Mouse (Mus musculus) neural tube, embryonic 14.5 days (tissue): Measurements from ENCODE around the gene Siah1a. TPM values are rescaled to one million over a fixed set of nuclear protein-coding genes. Genes with fewer than 3 reads are reported as not detected.
A peak's percentile ranks its signal among the peaks of the same experiment; 100 is the strongest.

ENCODE experiments used
- ATAC-seq: fragments of 200-750 bp; cut with Nextera tagmentation; 2 replicates; pipeline ENCODE4 v1.8.0; 2017; ENCODE audit warnings: low read depth, mild to moderate bottlenecking, moderate TSS enrichment, moderate library complexity
- H3K27ac ChIP-seq: fragments of 300-500 bp; sonication (generic); 2 replicates; pipeline ENCODE4 v1.5.1; 2014; ENCODE audit warnings: low read depth, mild to moderate bottlenecking, control low read depth, low read length, moderate library complexity, mixed read lengths
- H3K27me3 ChIP-seq: fragments of 300-500 bp; sonication (generic); 2 replicates; pipeline ENCODE4 v1.6.1; 2014; ENCODE audit warnings: low read length; ENCODE audit not compliant: control insufficient read depth, insufficient read depth
- H3K36me3 ChIP-seq: fragments of 300-500 bp; sonication (generic); 2 replicates; pipeline ENCODE4 v1.6.1; 2014; ENCODE audit warnings: low read length, mixed read lengths; ENCODE audit not compliant: control insufficient read depth, insufficient read depth
- H3K4me1 ChIP-seq: fragments of 300-500 bp; sonication (generic); 2 replicates; pipeline ENCODE4 v1.6.1; 2014; ENCODE audit warnings: low read length; ENCODE audit not compliant: control insufficient read depth, insufficient read depth
- H3K4me2 ChIP-seq: fragments of 300-500 bp; sonication (generic); 2 replicates; pipeline ENCODE4 v1.6.1; 2014; ENCODE audit warnings: mild to moderate bottlenecking, low read depth, low read length, control low read depth
- H3K4me3 ChIP-seq: fragments of 300-500 bp; sonication (generic); 2 replicates; pipeline ENCODE4 v1.5.1; 2014; ENCODE audit warnings: low read depth, low read length, control low read depth, mixed read lengths
- H3K9ac ChIP-seq: fragments of 300-500 bp; sonication (generic); replicated peaks from 2 replicates; pipeline ENCODE4 v1.6.1; 2014; ENCODE audit warnings: low read depth, mild to moderate bottlenecking, control low read depth, low read length, mixed read lengths
- H3K9me3 ChIP-seq: fragments of 300-500 bp; sonication (generic); 2 replicates; pipeline ENCODE4 v1.6.1; 2016; ENCODE audit warnings: low read length; ENCODE audit not compliant: control insufficient read depth
- WGBS: fragments of 180-500 bp; shearing (Covaris S2); extraction: QIAGEN DNeasy Blood & Tissue Kit; methylation state at CpG from one replicate; pipeline ENCODE4 v1.1.7; 2014; 5-methylcytosine and 5-hydroxymethylcytosine counted together
- polyA plus RNA-seq: library from polyadenylated mRNA; unstranded; fragments of >200 nt; fragmentation: Nextera tagmentation; extraction: Ambion mirVana; gene quantifications from 2 replicates; pipeline ENCODE4 v1.2.1, GENCODE M21; 2014

Gene Siah1a
- polyA plus RNA-seq, 1 experiment from 2014 or later: 81.0 TPM

- H3K9ac ChIP-seq: no peak overlapping the region
- no peaks in the 10 kb centered on the region for H3K27me3 ChIP-seq
- H3K4me1 ChIP-seq: no peaks in the 10 kb centered on the region
- no peaks in the 10 kb centered on the region for H3K9me3 ChIP-seq
- ATAC-seq: no peak
- H3K4me2 ChIP-seq: no peak overlapping the region
- H3K36me3 ChIP-seq: no peaks in the 10 kb centered on the region; the same call in 1 of the 2 replicates
- H3K4me3 ChIP-seq: no peak overlapping the region
- 87% methylated on average over 2 of the region's 2 CpGs for WGBS
- no peak overlapping the region for H3K27ac ChIP-seq
Measured at GRCm38 (mm10) chr8:86718332-86718994, 27.3 kb downstream of the Siah1a start.

GRCm38 (mm10) chr8:86713407-86714188, 32.1 kb downstream of the Siah1a start:
- Histone ChIP-seq H3K4me3 (no peak overlapping the region), H3K27me3 (no peaks in the 10 kb centered on the region), H3K9ac (no peak overlapping the region), H3K36me3 (peaks cover 4% of the 10 kb centered on the region; the same call in 1 of the 2 replicates), H3K9me3 (no peaks in the 10 kb centered on the region), H3K27ac (no peak overlapping the region), H3K4me1 (no peaks in the 10 kb centered on the region), H3K4me2 (no peak overlapping the region)
- peak; percentile 79 for ATAC-seq
- 37% methylated on average over 14 of the region's 14 CpGs for WGBS

GRCm38 (mm10) chr8:86712594-86712993, 33.1 kb downstream of the Siah1a start:
- Histone ChIP-seq H3K9me3 (no peaks in the 10 kb centered on the region), H3K9ac (no peak overlapping the region), H3K4me2 (no peak overlapping the region), H3K36me3 (peaks cover 4% of the 10 kb centered on the region; the same call in 1 of the 2 replicates), H3K27ac (no peak overlapping the region), H3K4me3 (no peak overlapping the region), H3K27me3 (no peaks in the 10 kb centered on the region), H3K4me1 (no peaks in the 10 kb centered on the region)
- ATAC-seq: no peak
- WGBS: 90% methylated on average over 3 of the region's 3 CpGs

- WGBS: 82% methylated on average over 4 of the region's 4 CpGs
- Histone ChIP-seq H3K27me3 (no peaks in the 10 kb centered on the region), H3K36me3 (peaks cover 4% of the 10 kb centered on the region; the same call in 1 of the 2 replicates), H3K9me3 (no peaks in the 10 kb centered on the region), H3K27ac (no peak overlapping the region), H3K4me1 (no peaks in the 10 kb centered on the region), H3K4me2 (no peak overlapping the region), H3K4me3 (no peak overlapping the region), H3K9ac (no peak overlapping the region)
- no peak for ATAC-seq
Measured at GRCm38 (mm10) chr8:86707873-86708272, 37.9 kb downstream of the Siah1a start.

GRCm38 (mm10) chr8:86706756-86707155, 39.0 kb downstream of the Siah1a start:
- Histone ChIP-seq H3K4me1 (no peaks in the 10 kb centered on the region), H3K36me3 (no peaks in the 10 kb centered on the region), H3K9ac (no peak overlapping the region), H3K4me3 (no peak overlapping the region), H3K4me2 (no peak overlapping the region), H3K9me3 (no peaks in the 10 kb centered on the region), H3K27me3 (no peaks in the 10 kb centered on the region), H3K27ac (no peak overlapping the region)
- 78% methylated on average over 5 of the region's 5 CpGs for WGBS
- ATAC-seq: no peak

- no peak overlapping the region for H3K4me3 ChIP-seq
- no peak overlapping the region for H3K9ac ChIP-seq
- H3K27ac ChIP-seq: no peak overlapping the region
- no peak overlapping the region for H3K4me2 ChIP-seq
- no peak for ATAC-seq
- H3K27me3 ChIP-seq: no peaks in the 10 kb centered on the region
- 85% methylated on average over 3 of the region's 3 CpGs for whole genome bisulfite sequencing
- no peaks in the 10 kb centered on the region for H3K9me3 ChIP-seq
- H3K4me1 ChIP-seq: no peaks in the 10 kb centered on the region
- H3K36me3 ChIP-seq: no peaks in the 10 kb centered on the region
Measured at GRCm38 (mm10) chr8:86705317-86705716, 40.4 kb downstream of the Siah1a start.

GRCm38 (mm10) chr8:86702453-86702852, 43.3 kb downstream of the Siah1a start:
- no peak for ATAC-seq
- H3K9me3 ChIP-seq: no peaks in the 10 kb centered on the region
- no peaks in the 10 kb centered on the region for H3K4me1 ChIP-seq
- 91% methylated on average over 3 of the region's 3 CpGs for WGBS
- H3K9ac ChIP-seq: no peak overlapping the region
- no peaks in the 10 kb centered on the region for H3K27me3 ChIP-seq
- no peak overlapping the region for H3K27ac ChIP-seq
- no peak overlapping the region for H3K4me3 ChIP-seq
- no peaks in the 10 kb centered on the region for H3K36me3 ChIP-seq
- no peak overlapping the region for H3K4me2 ChIP-seq

- H3K4me1 ChIP-seq: no peaks in the 10 kb centered on the region
- no peak overlapping the region for H3K4me2 ChIP-seq
- ATAC-seq: no peak
- no peaks in the 10 kb centered on the region for H3K36me3 ChIP-seq
- H3K27me3 ChIP-seq: no peaks in the 10 kb centered on the region
- H3K4me3 ChIP-seq: no peak overlapping the region
- H3K9me3 ChIP-seq: no peaks in the 10 kb centered on the region
- H3K9ac ChIP-seq: no peak overlapping the region
- WGBS: 94% methylated on average over 12 of the region's 12 CpGs
- H3K27ac ChIP-seq: no peak overlapping the region
Measured at GRCm38 (mm10) chr8:86699471-86699870, 46.3 kb downstream of the Siah1a start.

- no peak overlapping the region for H3K9ac ChIP-seq
- H3K4me2 ChIP-seq: no peak overlapping the region
- no peaks in the 10 kb centered on the region for H3K27me3 ChIP-seq
- no peaks in the 10 kb centered on the region for H3K4me1 ChIP-seq
- ATAC-seq: no peak
- 92% methylated on average over 1 of the region's 1 CpGs for WGBS
- H3K36me3 ChIP-seq: no peaks in the 10 kb centered on the region
- H3K4me3 ChIP-seq: no peak overlapping the region
- no peak overlapping the region for H3K27ac ChIP-seq
- H3K9me3 ChIP-seq: no peaks in the 10 kb centered on the region
Measured at GRCm38 (mm10) chr8:86698811-86699421, 46.8 kb downstream of the Siah1a start.
